Mouse (Mus musculus): ENCODE data around the gene Taf5l.
"Not testable (repeated sequence)": the region's sequence is repeated elsewhere in the genome, so short reads cannot be mapped to it uniquely, and the experiment has no call there.

- TF ChIP-seq POLR2A (IDR thresholded peaks at IDR 0.05; ENCODE audit: borderline replicate concordance, low read depth, low read length); CTCF (IDR thresholded peaks at IDR 0.05; ENCODE audit: low read depth, low read length): not testable (repeated sequence)
Measured at GRCm38 (mm10) chr8:123960556-123960955, 60.6 kb downstream of the Taf5l start.

Data from bone marrow macrophage, adult 2 months (primary cell).